Mouse (Mus musculus) limb, embryonic 11.5 days (tissue): ENCODE data around the gene Arl5a. TPM values are rescaled to one million over a fixed set of nuclear protein-coding genes. Genes with fewer than 3 reads are reported as not detected.

Experiments used
- ATAC-seq: fragments of 200-750 bp; cut with Nextera tagmentation; 2 replicates; pipeline ENCODE4 v1.8.0; 2017; ENCODE audit warnings: low read depth; ENCODE audit not compliant: insufficient number of reproducible peaks, low FRiP score, low TSS enrichment
- DNase-seq: peaks from one replicate; pipeline ENCODE4 v3.0.0-alpha.2; 2015; ENCODE audit warnings: low spot score
- H3K27ac ChIP-seq: fragments of 300-500 bp; sonication (generic); replicated peaks from 2 replicates; pipeline ENCODE4 v1.5.1; 2014; ENCODE audit warnings: low read depth, mild to moderate bottlenecking, low read length
- H3K27me3 ChIP-seq: fragments of 300-500 bp; sonication (generic); 2 replicates; pipeline ENCODE4 v1.6.1; 2014; ENCODE audit warnings: mild to moderate bottlenecking, low read length, mixed read lengths; ENCODE audit not compliant: control insufficient read depth, insufficient read depth
- H3K36me3 ChIP-seq: fragments of 300-500 bp; sonication (generic); 2 replicates; pipeline ENCODE4 v1.6.1; 2014; ENCODE audit warnings: mild to moderate bottlenecking, low read length, moderate library complexity, mixed read lengths; ENCODE audit not compliant: control insufficient read depth, insufficient read depth
- H3K4me1 ChIP-seq: fragments of 300-500 bp; sonication (generic); 2 replicates; pipeline ENCODE4 v1.6.1; 2014; ENCODE audit warnings: low read length, mixed read lengths; ENCODE audit not compliant: control insufficient read depth, insufficient read depth
- H3K4me2 ChIP-seq: fragments of 300-500 bp; sonication (generic); 2 replicates; pipeline ENCODE4 v1.6.1; 2014; ENCODE audit warnings: low read depth, mild to moderate bottlenecking, moderate library complexity; ENCODE audit not compliant: severe bottlenecking
- H3K4me3 ChIP-seq: fragments of 300-500 bp; sonication (generic); 2 replicates; pipeline ENCODE4 v1.5.1; 2014; ENCODE audit warnings: low read depth, low read length
- H3K9ac ChIP-seq: fragments of 300-500 bp; sonication (generic); 2 replicates; pipeline ENCODE4 v1.6.1; 2014; ENCODE audit warnings: mild to moderate bottlenecking, low read length
- H3K9me3 ChIP-seq: fragments of 300-500 bp; sonication (generic); 2 replicates; pipeline ENCODE4 v1.6.1; 2016; ENCODE audit warnings: low read length; ENCODE audit not compliant: control insufficient read depth
- WGBS: fragments of 180-500 bp; shearing (Covaris S2); extraction: QIAGEN DNeasy Blood & Tissue Kit; methylation state at CpG from one replicate; pipeline ENCODE4 v1.1.7; 2014; 5-methylcytosine and 5-hydroxymethylcytosine counted together
- polyA plus RNA-seq: library from polyadenylated mRNA; unstranded; fragments of >200 nt; fragmentation: Nextera tagmentation; extraction: Ambion mirVana; gene quantifications from 2 replicates; pipeline ENCODE4 v1.2.1, GENCODE M21; 2014

The Arl5a gene
- polyA plus RNA-seq, 1 experiment from 2014 or later = 76.9 TPM

DNA sequence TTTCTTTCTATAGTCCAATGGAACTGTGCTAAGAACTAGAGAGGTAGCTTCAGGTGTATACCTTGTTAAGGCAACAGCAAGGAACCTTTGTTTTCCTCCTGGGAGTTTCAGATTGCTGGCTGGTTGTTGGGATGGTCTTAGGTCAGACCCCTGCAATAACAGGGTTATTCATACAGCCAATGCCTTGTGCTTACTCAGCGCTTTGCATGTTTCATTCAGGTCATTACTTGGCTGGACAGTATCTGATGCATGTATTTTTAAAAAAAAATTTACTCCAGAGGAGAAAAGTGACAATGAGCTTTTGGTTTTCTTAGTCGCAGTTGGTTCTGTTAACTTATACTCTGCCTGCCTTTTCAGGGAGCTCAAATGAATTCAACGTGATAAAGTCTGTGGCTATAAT is 2.7 kb upstream of the Arl5a start:
- no peaks in the 10 kb centered on the region for H3K27me3 ChIP-seq
- no peak overlapping the region for H3K4me2 ChIP-seq
- no peak overlapping the region for H3K27ac ChIP-seq
- 0 out of 2 replicates have a peak, but pooled peaks cover 2% of the 10 kb centered on the region for H3K4me1 ChIP-seq
- 89% methylated on average over 3 of the region's 3 CpGs for WGBS
- ATAC-seq = no peak
- no peaks in the 10 kb centered on the region for H3K36me3 ChIP-seq
- no peaks in the 10 kb centered on the region for H3K9me3 ChIP-seq
- no peak overlapping the region for H3K9ac ChIP-seq
- no peak overlapping the region for H3K4me3 ChIP-seq
- no peak for DNase-seq

- no peak for ATAC-seq
- Histone ChIP-seq H3K27ac (no peak overlapping the region), H3K4me1 (peaks cover 6% of the 10 kb centered on the region; the same call in 1 of the 2 replicates), H3K9me3 (no peaks in the 10 kb centered on the region), H3K27me3 (no peaks in the 10 kb centered on the region), H3K4me2 (no peak overlapping the region; the same call in 1 of the 2 replicates), H3K4me3 (no peak overlapping the region), H3K9ac (no peak overlapping the region), H3K36me3 (no peaks in the 10 kb centered on the region)
- WGBS = 85% methylated on average over 3 of the region's 3 CpGs
- DNase-seq = no peak
Observed at GRCm38 (mm10) chr2:52426041-52426440, 1.3 kb upstream of the Arl5a start.

- no peak for ATAC-seq
- no peak for DNase-seq
- Histone ChIP-seq H3K9me3 (no peaks in the 10 kb centered on the region), H3K4me1 (peaks cover 7% of the 10 kb centered on the region; the same call in 1 of the 2 replicates), H3K36me3 (no peaks in the 10 kb centered on the region), H3K4me2 (peak overlapping the region; percentile 47), H3K9ac (peak overlapping the region; percentile 98), H3K27ac (no peak overlapping the region), H3K4me3 (peak overlapping the region; percentile 96), H3K27me3 (no peaks in the 10 kb centered on the region)
- WGBS = 22% methylated on average over 10 of the region's 10 CpGs
Observed at GRCm38 (mm10) chr2:52425523-52425795, 758 bp upstream of the Arl5a start.

GRCm38 (mm10) chr2:52424248-52424728 is 413 bp downstream of the Arl5a start:
- Histone ChIP-seq H3K9me3 (no peaks in the 10 kb centered on the region), H3K9ac (peak overlapping the region; percentile 98), H3K4me2 (peak overlapping the region; percentile 54), H3K27me3 (no peaks in the 10 kb centered on the region), H3K27ac (peak overlapping the region; percentile 82), H3K4me3 (peak overlapping the region; percentile 96), H3K36me3 (no peaks in the 10 kb centered on the region), H3K4me1 (peaks cover 7% of the 10 kb centered on the region; the same call in 1 of the 2 replicates)
- DNase-seq = peak; percentile 73
- peak; percentile 77 for ATAC-seq
- WGBS = 0% methylated on average over 40 of the region's 42 CpGs

GRCm38 (mm10) chr2:52423611-52424247 is 972 bp downstream of the Arl5a start:
- H3K36me3 ChIP-seq = no peaks in the 10 kb centered on the region
- H3K4me2 ChIP-seq = peak overlapping the region; percentile 54
- ATAC-seq (no peak), DNase-seq (peak; percentile 28)
- peaks cover 7% of the 10 kb centered on the region; the same call in 1 of the 2 replicates for H3K4me1 ChIP-seq
- peak overlapping the region; percentile 98 for H3K9ac ChIP-seq
- H3K4me3 ChIP-seq = peak overlapping the region; percentile 96
- no peaks in the 10 kb centered on the region for H3K27me3 ChIP-seq
- WGBS = 2% methylated on average over 16 of the region's 16 CpGs
- H3K9me3 ChIP-seq = no peaks in the 10 kb centered on the region
- H3K27ac ChIP-seq = no peak overlapping the region

GRCm38 (mm10) chr2:52422871-52423610 is 1.7 kb downstream of the Arl5a start:
- peak overlapping the region; percentile 54 for H3K4me2 ChIP-seq
- DNase-seq = no peak
- 54% methylated on average over 8 of the region's 8 CpGs for WGBS
- peaks cover 7% of the 10 kb centered on the region; the same call in 1 of the 2 replicates for H3K4me1 ChIP-seq
- H3K27me3 ChIP-seq = no peaks in the 10 kb centered on the region
- no peaks in the 10 kb centered on the region for H3K9me3 ChIP-seq
- no peak for ATAC-seq
- peak overlapping the region; percentile 98; the same call in 1 of the 2 replicates for H3K9ac ChIP-seq
- peak overlapping the region; percentile 96 for H3K4me3 ChIP-seq
- H3K36me3 ChIP-seq = no peaks in the 10 kb centered on the region
- H3K27ac ChIP-seq = no peak overlapping the region

DNA sequence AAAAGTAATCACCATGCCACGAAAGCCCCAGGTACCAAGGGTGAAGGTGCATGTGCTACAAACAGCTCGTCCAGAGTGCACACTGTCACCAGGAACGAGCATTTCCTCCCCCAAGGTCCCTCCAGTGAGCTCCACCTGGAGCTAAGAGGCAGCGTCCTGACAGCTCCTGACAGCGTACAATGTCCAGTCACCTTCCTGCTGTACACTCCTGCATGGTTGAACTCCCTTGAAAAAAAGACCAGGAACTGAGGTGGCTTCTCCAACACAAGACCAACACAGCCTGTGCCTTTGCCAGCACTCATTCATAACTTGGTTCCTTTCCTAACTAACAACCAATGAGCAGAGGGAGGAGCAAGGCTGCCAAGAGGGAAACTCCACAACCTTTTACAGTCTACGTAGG is 3.5 kb downstream of the Arl5a start:
- Histone ChIP-seq H3K4me3 (no peak overlapping the region), H3K9me3 (no peaks in the 10 kb centered on the region), H3K27ac (no peak overlapping the region), H3K4me1 (peaks cover 7% of the 10 kb centered on the region; the same call in 1 of the 2 replicates), H3K4me2 (no peak overlapping the region), H3K27me3 (no peaks in the 10 kb centered on the region), H3K36me3 (no peaks in the 10 kb centered on the region), H3K9ac (no peak overlapping the region)
- DNase-seq (no peak), ATAC-seq (no peak)
- WGBS = 64% methylated on average over 6 of the region's 6 CpGs

DNA sequence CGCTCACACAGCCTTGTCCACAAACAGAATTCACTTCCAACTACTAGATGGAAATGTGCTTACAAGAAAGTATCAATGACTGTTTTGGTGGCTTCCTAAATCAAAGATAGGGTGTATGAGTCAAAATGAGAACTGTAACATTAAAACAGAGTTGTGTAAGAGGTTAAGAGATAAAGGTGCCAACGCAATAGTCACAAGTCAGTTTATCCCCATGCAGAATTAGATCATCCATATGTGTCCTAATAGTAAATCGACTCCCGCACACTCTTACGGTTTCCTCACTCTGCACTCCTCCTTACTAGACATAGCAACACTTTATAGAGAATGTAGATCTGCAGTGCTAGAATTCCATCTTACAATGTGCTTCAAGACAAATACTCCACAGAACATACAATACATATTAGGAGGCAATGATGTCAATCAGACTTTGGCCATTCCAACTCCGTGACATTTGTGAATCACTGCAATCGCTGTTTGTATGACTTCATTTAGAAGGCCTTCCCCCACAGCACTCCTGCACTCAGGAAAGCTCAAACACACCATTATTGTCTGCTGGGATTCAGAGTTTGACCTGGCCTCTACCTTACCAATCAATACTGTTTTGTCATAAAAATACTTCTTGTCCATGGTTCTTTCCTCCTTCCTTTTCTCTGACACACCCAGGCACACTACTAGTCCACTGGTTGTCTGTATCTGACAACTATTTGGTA is 4.5 kb downstream of the Arl5a start:
- ATAC-seq = no peak
- Histone ChIP-seq H3K4me3 (no peak overlapping the region), H3K4me1 (peaks cover 7% of the 10 kb centered on the region; the same call in 1 of the 2 replicates), H3K9me3 (no peaks in the 10 kb centered on the region), H3K27ac (no peak overlapping the region), H3K27me3 (no peaks in the 10 kb centered on the region), H3K4me2 (no peak overlapping the region), H3K36me3 (peaks cover 4% of the 10 kb centered on the region; the same call in 1 of the 2 replicates), H3K9ac (no peak overlapping the region)
- 92% methylated on average over 7 of the region's 7 CpGs for WGBS
- no peak for DNase-seq
